Mouse (Mus musculus) MEL (cell line): ENCODE measurements around the gene Bco1. TPM values are rescaled to one million over a fixed set of nuclear protein-coding genes. Genes with fewer than 3 reads are reported as not detected.

ENCODE experiments used
- DNase-seq: peaks from one replicate; pipeline ENCODE4 v3.0.0; 2011; ENCODE audit warnings: low read depth, low spot score
- H3K27ac ChIP-seq: 2 replicates; pipeline ENCODE4 v1.5.1; 2012; ENCODE audit warnings: low read depth, mild to moderate bottlenecking, control low read depth, low read length, moderate library complexity; ENCODE audit not compliant: control insufficient read depth
- H3K27me3 ChIP-seq, 2 experiments: fragments of 150-350 bp in 1 of 2; sonication (generic) in 1 of 2; 2 replicates each; pipeline ENCODE4 v1.6.1; 2012; ENCODE audit warnings: low read length in 2 of 2, mild to moderate bottlenecking in 2 of 2, improper control_type of control experiment in 1 of 2, moderate library complexity in 1 of 2; ENCODE audit not compliant: insufficient read depth in 2 of 2, control insufficient read depth in 1 of 2
- H3K36me3 ChIP-seq, 2 experiments: 2 replicates each; pipeline ENCODE4 v1.6.1; 2012 to 2014; ENCODE audit warnings: low read length in 2 of 2, improper control_type of control experiment in 1 of 2, inconsistent platforms in 1 of 2, mild to moderate bottlenecking in 1 of 2; ENCODE audit not compliant: insufficient read depth in 2 of 2, control insufficient read depth in 1 of 2
- H3K4me1 ChIP-seq, 2 experiments: fragments of 150-350 bp in 1 of 2; sonication (generic) in 1 of 2; 2 replicates each; pipeline ENCODE4 v1.6.1; 2012; ENCODE audit warnings: low read length in 2 of 2, improper control_type of control experiment in 1 of 2, mild to moderate bottlenecking in 1 of 2; ENCODE audit not compliant: insufficient read depth in 2 of 2, control insufficient read depth in 1 of 2
- H3K4me3 ChIP-seq, 2 experiments: fragments of 150-350 bp in 1 of 2; sonication (generic) in 1 of 2; 2 replicates each; pipeline ENCODE4 v1.5.1; 2012; ENCODE audit warnings: low read depth in 2 of 2, low read length in 2 of 2, mild to moderate bottlenecking in 2 of 2, moderate library complexity in 2 of 2, control low read depth in 1 of 2, improper control_type of control experiment in 1 of 2; ENCODE audit not compliant: control insufficient read depth in 1 of 2, insufficient read depth in 1 of 2
- H3K79me2 ChIP-seq: 2 replicates; pipeline ENCODE4 v1.6.1; 2012; ENCODE audit warnings: mild to moderate bottlenecking, low read length, moderate library complexity; ENCODE audit not compliant: control insufficient read depth, poor library complexity, insufficient read depth
- H3K9ac ChIP-seq: 2 replicates; pipeline ENCODE4 v1.6.1; 2012; ENCODE audit warnings: low read depth, mild to moderate bottlenecking, control low read depth, low read length, moderate library complexity; ENCODE audit not compliant: control insufficient read depth, poor library complexity, severe bottlenecking
- H3K9me3 ChIP-seq: fragments of 150-350 bp; sonication (generic); replicated peaks from 2 replicates; pipeline ENCODE4 v1.6.1; 2012; ENCODE audit warnings: mild to moderate bottlenecking, low read length, improper control_type of control experiment, moderate library complexity; ENCODE audit not compliant: insufficient read depth
- BHLHE40 ChIP-seq: IDR thresholded peaks from 2 replicates; pipeline ENCODE4 v1.6.1; 2012; ENCODE audit warnings: low read depth, mild to moderate bottlenecking, inconsistent platforms, low read length, improper control_type of control experiment, borderline replicate concordance
- CHD1 ChIP-seq: IDR thresholded peaks from 2 replicates; pipeline ENCODE4 v1.6.1; 2012; ENCODE audit warnings: low read depth, mild to moderate bottlenecking, inconsistent platforms, low read length, improper control_type of control experiment
- E2F4 ChIP-seq: IDR thresholded peaks from 2 replicates; pipeline ENCODE4 v1.6.1; 2011; ENCODE audit warnings: low read depth, low read length, improper control_type of control experiment, borderline replicate concordance
- EP300 ChIP-seq, 2 experiments: IDR thresholded peaks; 2 replicates each; pipeline ENCODE4 v1.6.1; 2011; ENCODE audit warnings: improper control_type of control experiment in 2 of 2, low read length in 2 of 2, low read depth in 1 of 2, mild to moderate bottlenecking in 1 of 2
- ETS1 ChIP-seq: IDR thresholded peaks from 2 replicates; pipeline ENCODE4 v1.6.1; 2012; ENCODE audit warnings: low read depth, mild to moderate bottlenecking, inconsistent platforms, low read length, improper control_type of control experiment, moderate library complexity
- GABPA ChIP-seq: IDR thresholded peaks from 2 replicates; pipeline ENCODE4 v1.6.1; 2012; ENCODE audit warnings: low read depth, mild to moderate bottlenecking, inconsistent platforms, low read length, improper control_type of control experiment, moderate library complexity
- GATA1 ChIP-seq: IDR thresholded peaks from 2 replicates; pipeline ENCODE4 v1.6.1; 2011; ENCODE audit warnings: low read depth, low read length, improper control_type of control experiment
- JUND ChIP-seq: IDR thresholded peaks from 2 replicates; pipeline ENCODE4 v1.6.1; 2011; ENCODE audit warnings: low read depth, mild to moderate bottlenecking, improper control_type of control experiment, low read length
- MEF2A ChIP-seq: IDR thresholded peaks from 2 replicates; pipeline ENCODE4 v1.6.1; 2014; ENCODE audit warnings: low read depth, mild to moderate bottlenecking, inconsistent platforms, low read length, improper control_type of control experiment; ENCODE audit not compliant: poor library complexity, insufficient replicate concordance, severe bottlenecking; ENCODE audit errors: extremely low read depth
- MXI1 ChIP-seq: IDR thresholded peaks from 2 replicates; pipeline ENCODE4 v1.6.1; 2011; ENCODE audit warnings: mild to moderate bottlenecking, low read depth, low read length, improper control_type of control experiment
- MYC ChIP-seq: IDR thresholded peaks from 2 replicates; pipeline ENCODE4 v1.6.1; 2011; ENCODE audit warnings: low read depth, mild to moderate bottlenecking, low read length, improper control_type of control experiment, moderate library complexity
- NRF1 ChIP-seq: IDR thresholded peaks from 2 replicates; pipeline ENCODE4 v1.6.1; 2014; ENCODE audit warnings: low read depth, mild to moderate bottlenecking, inconsistent platforms, low read length, improper control_type of control experiment, moderate library complexity; ENCODE audit not compliant: poor library complexity, insufficient read depth, severe bottlenecking
- RCOR1 ChIP-seq: IDR thresholded peaks from 2 replicates; pipeline ENCODE4 v1.6.1; 2012; ENCODE audit warnings: low read depth, mild to moderate bottlenecking, inconsistent platforms, low read length, improper control_type of control experiment
- SIN3A ChIP-seq: IDR thresholded peaks from 2 replicates; pipeline ENCODE4 v1.6.1; 2012; ENCODE audit warnings: low read length, improper control_type of control experiment, inconsistent platforms
- TBP ChIP-seq: IDR thresholded peaks from 2 replicates; pipeline ENCODE4 v1.8.0; 2011; ENCODE audit warnings: low read depth, low read length, improper control_type of control experiment
- TCF12 ChIP-seq: IDR thresholded peaks from 2 replicates; pipeline ENCODE4 v1.6.1; 2014; ENCODE audit warnings: low read depth, mild to moderate bottlenecking, inconsistent platforms, low read length, improper control_type of control experiment, moderate library complexity
- USF1 ChIP-seq: IDR thresholded peaks from 2 replicates; pipeline ENCODE4 v1.6.1; 2014; ENCODE audit warnings: low read depth, mild to moderate bottlenecking, inconsistent platforms, low read length, improper control_type of control experiment, moderate library complexity
- USF2 ChIP-seq, 2 experiments: IDR thresholded peaks; 2 replicates each; pipeline ENCODE4 v1.6.1; 2011 to 2012; ENCODE audit warnings: improper control_type of control experiment in 2 of 2, low read length in 2 of 2, borderline replicate concordance in 1 of 2, inconsistent platforms in 1 of 2, low read depth in 1 of 2, mild to moderate bottlenecking in 1 of 2; ENCODE audit not compliant: insufficient read depth in 1 of 2
- ZC3H11A ChIP-seq: IDR thresholded peaks from 2 replicates; pipeline ENCODE4 v1.6.1; 2012; ENCODE audit warnings: low read depth, mild to moderate bottlenecking, inconsistent platforms, low read length, improper control_type of control experiment
- ZKSCAN1 ChIP-seq: IDR thresholded peaks from 2 replicates; pipeline ENCODE4 v1.6.1; 2012; ENCODE audit warnings: low read depth, mild to moderate bottlenecking, inconsistent platforms, low read length, improper control_type of control experiment, moderate library complexity
- ZMIZ1 ChIP-seq: IDR thresholded peaks from 2 replicates; pipeline ENCODE4 v1.6.1; 2012; ENCODE audit warnings: low read depth, mild to moderate bottlenecking, inconsistent platforms, low read length, improper control_type of control experiment, moderate library complexity
- ZNF384 ChIP-seq: IDR thresholded peaks from 2 replicates; pipeline ENCODE4 v1.6.1; 2012; ENCODE audit warnings: low read depth, mild to moderate bottlenecking, inconsistent platforms, low read length, improper control_type of control experiment
- polyA plus RNA-seq, 2 experiments: library from polyadenylated mRNA; stranded (reverse) in 1 of 2; unstranded in 1 of 2; fragments of >175 nt in 1 of 2; fragments of >200 nt in 1 of 2; gene quantifications; 2 replicates each; pipeline versions ENCODE4 v1.2.1 to v1.2.4; 2012; ENCODE audit warnings: low replicate concordance in 2 of 2, low read depth in 1 of 2; ENCODE audit not compliant: insufficient read length in 2 of 2, insufficient read depth in 1 of 2, missing spikeins in 1 of 2
- total RNA-seq: library from RNA; depleted of rRNA; stranded (reverse); fragments of 300-350 nt; gene quantifications from 2 replicates; pipeline ENCODE4 v1.2.3, GENCODE M21; 2012

Gene Bco1
- total and polyA plus RNA-seq, 3 experiments = 0.70 to 1.2 TPM; not detected in 1

GRCm38 (mm10) chr8:117085521-117085920 is 10.1 kb upstream of the Bco1 start (continued):
- TF ChIP-seq JUND = 0 out of 2 replicates have a peak, but pooled peaks have one; percentile 70
- peak; percentile 58; the same call in 1 of the 2 replicates for TF ChIP-seq ZMIZ1
- TF ChIP-seq USF1 = no peak
- no peak for TF ChIP-seq CHD1
- TF ChIP-seq ZNF384 = no peak
- TF ChIP-seq TBP = peak; percentile 84
- TF ChIP-seq, all 39 proteins: peak for 22

DNA sequence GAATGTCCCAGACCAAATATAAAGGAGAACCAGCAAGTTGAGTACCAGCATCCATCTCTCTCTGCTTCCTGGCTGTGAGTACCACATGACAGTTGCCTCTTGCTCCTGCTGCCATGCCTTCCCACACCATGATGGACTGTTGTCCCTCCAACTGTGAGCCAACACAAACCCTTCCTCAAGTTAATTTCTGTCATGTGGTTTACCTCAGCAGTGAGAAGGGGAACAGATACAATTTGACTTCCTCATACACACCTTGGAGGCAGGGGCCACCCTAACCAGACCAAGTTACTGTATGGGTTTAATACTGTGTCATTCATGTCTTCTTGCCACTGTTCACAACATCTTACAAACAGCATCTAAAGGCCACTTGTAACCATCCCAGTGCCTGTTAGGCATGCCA is 8.6 kb upstream of the Bco1 start:
- TF ChIP-seq USF1 = peak; percentile 53
- TF ChIP-seq EP300 (IDR thresholded peaks at IDR 0.05; ENCODE audit: low read depth in 1 of 2, low read length in 2 of 2) = peak in 1 of 2 experiments; percentile 28; a peak in 1 of 4 replicates
- TF ChIP-seq MEF2A = no peak
- TF ChIP-seq ZKSCAN1 = no peak
- Histone ChIP-seq H3K4me1 (peaks cover 36 to 62% of the 10 kb centered on the region in 2 experiments), H3K36me3 (peaks cover 0 to 49% of the 10 kb centered on the region in 2 experiments; a peak in 2 of 4 replicates), H3K27ac (peak overlapping the region; percentile 91), H3K9ac (no peak overlapping the region), H3K27me3 (no peaks in the 10 kb centered on the region), H3K79me2 (no peaks in the 10 kb centered on the region), H3K4me3 (no peak overlapping the region), H3K9me3 (no peaks in the 10 kb centered on the region)
- peak; percentile 56 for DNase-seq

GRCm38 (mm10) chr8:117089802-117090201 is 5.9 kb upstream of the Bco1 start:
- no peaks in the 10 kb centered on the region for H3K9me3 ChIP-seq
- peaks cover 0 to 29% of the 10 kb centered on the region in 2 experiments; a peak in 2 of 4 replicates for H3K36me3 ChIP-seq
- H3K4me1 ChIP-seq = peaks cover 18 to 38% of the 10 kb centered on the region in 2 experiments
- H3K27ac ChIP-seq = peak overlapping the region; percentile 63
- DNase-seq = no peak
- H3K9ac ChIP-seq = no peak overlapping the region
- no peak overlapping the region for H3K4me3 ChIP-seq
- no peaks in the 10 kb centered on the region for H3K79me2 ChIP-seq
- H3K27me3 ChIP-seq = no peaks in the 10 kb centered on the region
- TF ChIP-seq MYC = peak; percentile 24; the same call in 1 of the 2 replicates
- no peak for TF ChIP-seq USF2 (IDR thresholded peaks at IDR 0.05; ENCODE audit: borderline replicate concordance in 1 of 2, insufficient read depth in 1 of 2, low read depth in 1 of 2, low read length in 2 of 2)
- TF ChIP-seq E2F4 = no peak
- TF ChIP-seq GATA1 = peak; percentile 92
- no peak for TF ChIP-seq ZMIZ1
- no peak for TF ChIP-seq GABPA
- TF ChIP-seq ZC3H11A = no peak
- TF ChIP-seq ETS1 = peak; percentile 66; the same call in 1 of the 2 replicates
- TF ChIP-seq BHLHE40 = peak; percentile 23; the same call in 1 of the 2 replicates
- peak; percentile 79 for TF ChIP-seq TCF12
- TF ChIP-seq NRF1 = no peak
- TF ChIP-seq EP300 (IDR thresholded peaks at IDR 0.05; ENCODE audit: low read depth in 1 of 2, low read length in 2 of 2) = peak; percentile 78 to 89
- TF ChIP-seq RCOR1 = 0 out of 2 replicates have a peak, but pooled peaks have one; percentile 29
- TF ChIP-seq USF1 = no peak
- TF ChIP-seq MEF2A = no peak
- 0 out of 2 replicates have a peak, but pooled peaks have one; percentile 28 for TF ChIP-seq MXI1
- TF ChIP-seq JUND = no peak
- TF ChIP-seq SIN3A = peak; percentile 52; the same call in 1 of the 2 replicates
- no peak for TF ChIP-seq TBP
